Mouse (Mus musculus): Measurements from ENCODE around the gene Tedc2. TPM values are rescaled to one million over a fixed set of nuclear protein-coding genes. Genes with fewer than 3 reads are reported as not detected.
A peak's percentile ranks its signal among the peaks of the same experiment; 100 is the strongest.

Tedc2 gene
- polyA plus RNA-seq, 1 experiment from 2014 or later: 11.9 TPM

- Histone ChIP-seq H3K9me3 (ENCODE audit: control insufficient read depth, low read depth, low read length) (no peaks in the 10 kb centered on the region), H3K27me3 (ENCODE audit: control insufficient read depth, insufficient read depth, low read length) (no peaks in the 10 kb centered on the region), H3K4me3 (ENCODE audit: low read depth, low read length) (peak overlapping the region; percentile 75), H3K4me2 (replicated peaks; ENCODE audit: low read depth, low read length) (peak overlapping the region; percentile 47), H3K36me3 (ENCODE audit: control insufficient read depth, insufficient read depth, low read length) (peaks cover 17% of the 10 kb centered on the region), H3K4me1 (ENCODE audit: control insufficient read depth, insufficient read depth, low read length) (peaks cover 10% of the 10 kb centered on the region), H3K27ac (ENCODE audit: low read length) (peak overlapping the region; percentile 36; the same call in 1 of the 2 replicates), H3K9ac (replicated peaks; ENCODE audit: low read depth, low read length) (peak overlapping the region; percentile 83)
- ATAC-seq (ENCODE audit: insufficient number of reproducible peaks, insufficient read depth, low FRiP score, low read depth): no peak
- 0% methylated on average over 32 of the region's 32 CpGs for WGBS
These were observed 30.3 kb upstream of the Tedc2 start for GRCm38 (mm10) chr17:24250988-24251319.

DNA sequence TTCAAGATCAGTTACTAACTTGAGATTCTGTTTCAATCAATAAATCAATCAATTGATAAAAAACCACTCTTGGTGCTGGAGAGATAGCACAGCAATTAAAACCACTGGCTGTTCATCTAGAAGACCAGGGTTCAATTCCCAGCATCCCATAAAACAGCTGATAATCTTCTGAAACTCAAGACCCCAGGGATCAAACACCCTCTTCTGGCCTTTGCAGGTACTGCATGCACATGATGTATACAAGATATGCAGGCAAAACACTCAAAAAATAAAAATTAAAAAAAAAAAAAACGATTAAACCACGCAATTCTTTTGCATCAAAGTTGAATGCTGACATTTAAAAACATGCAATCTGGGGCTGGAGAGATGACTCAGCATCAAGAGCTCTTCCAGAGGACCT is 28.0 kb upstream of the Tedc2 start:
- H3K9me3 ChIP-seq (ENCODE audit: control insufficient read depth, low read depth, low read length): peaks cover 4% of the 10 kb centered on the region
- H3K27me3 ChIP-seq (ENCODE audit: control insufficient read depth, insufficient read depth, low read length): no peaks in the 10 kb centered on the region
- 97% methylated on average over 2 of the region's 2 CpGs for WGBS
- no peak overlapping the region for H3K9ac ChIP-seq (replicated peaks; ENCODE audit: low read depth, low read length)
- no peak overlapping the region for H3K4me2 ChIP-seq (replicated peaks; ENCODE audit: low read depth, low read length)
- H3K36me3 ChIP-seq (ENCODE audit: control insufficient read depth, insufficient read depth, low read length): peaks cover 34% of the 10 kb centered on the region
- H3K4me3 ChIP-seq (ENCODE audit: low read depth, low read length): no peak overlapping the region
- peaks cover 10% of the 10 kb centered on the region for H3K4me1 ChIP-seq (ENCODE audit: control insufficient read depth, insufficient read depth, low read length)
- H3K27ac ChIP-seq (ENCODE audit: low read length): no peak overlapping the region
- no peak for ATAC-seq (ENCODE audit: insufficient number of reproducible peaks, insufficient read depth, low FRiP score, low read depth)

GRCm38 (mm10) chr17:24244061-24244460 is 23.4 kb upstream of the Tedc2 start:
- Histone ChIP-seq H3K9ac (replicated peaks; ENCODE audit: low read depth, low read length) (no peak overlapping the region), H3K27ac (ENCODE audit: low read length) (no peak overlapping the region), H3K4me1 (ENCODE audit: control insufficient read depth, insufficient read depth, low read length) (no peaks in the 10 kb centered on the region), H3K4me3 (ENCODE audit: low read depth, low read length) (no peak overlapping the region), H3K9me3 (ENCODE audit: control insufficient read depth, low read depth, low read length) (peaks cover 5% of the 10 kb centered on the region), H3K27me3 (ENCODE audit: control insufficient read depth, insufficient read depth, low read length) (no peaks in the 10 kb centered on the region), H3K4me2 (replicated peaks; ENCODE audit: low read depth, low read length) (no peak overlapping the region), H3K36me3 (ENCODE audit: control insufficient read depth, insufficient read depth, low read length) (peaks cover 78% of the 10 kb centered on the region)
- no peak for ATAC-seq (ENCODE audit: insufficient number of reproducible peaks, insufficient read depth, low FRiP score, low read depth)
- WGBS: 98% methylated on average over 8 of the region's 8 CpGs

DNA sequence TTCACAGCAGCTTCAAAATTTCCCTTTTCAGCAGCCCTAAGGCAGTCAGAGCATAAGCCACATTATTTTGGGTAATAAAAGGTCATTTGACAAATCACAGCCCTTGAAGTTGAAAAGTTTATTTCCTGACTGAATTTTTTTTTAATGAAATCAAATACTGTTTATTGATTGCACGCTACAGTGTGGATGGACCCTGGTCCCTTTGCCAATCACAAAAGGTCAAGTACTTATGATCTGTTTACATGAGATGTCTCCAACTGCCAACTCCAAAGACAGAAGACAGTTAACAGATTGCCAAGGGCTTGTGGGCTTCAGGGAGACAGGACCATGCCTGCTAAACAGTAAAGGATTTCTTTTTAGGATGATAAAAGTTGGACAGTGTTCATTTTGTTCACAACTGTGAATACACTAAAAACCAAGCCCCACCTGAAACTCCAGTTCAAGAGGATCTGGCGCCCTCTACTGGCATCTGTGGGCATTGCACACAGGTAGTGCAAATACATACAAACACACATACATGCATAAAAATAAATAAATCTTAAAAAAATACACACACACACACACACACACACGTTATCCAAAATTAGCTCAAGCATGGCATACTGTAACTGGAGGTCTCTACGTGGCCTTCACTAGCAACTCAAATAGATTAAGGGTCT is 22.8 kb upstream of the Tedc2 start:
- H3K4me3 ChIP-seq (ENCODE audit: low read depth, low read length): no peak overlapping the region
- WGBS: 84% methylated on average over 4 of the region's 4 CpGs
- peaks cover 80% of the 10 kb centered on the region for H3K36me3 ChIP-seq (ENCODE audit: control insufficient read depth, insufficient read depth, low read length)
- H3K27me3 ChIP-seq (ENCODE audit: control insufficient read depth, insufficient read depth, low read length): no peaks in the 10 kb centered on the region
- no peak for ATAC-seq (ENCODE audit: insufficient number of reproducible peaks, insufficient read depth, low FRiP score, low read depth)
- H3K9ac ChIP-seq (replicated peaks; ENCODE audit: low read depth, low read length): no peak overlapping the region
- no peak overlapping the region for H3K4me2 ChIP-seq (replicated peaks; ENCODE audit: low read depth, low read length)
- peaks cover 5% of the 10 kb centered on the region for H3K9me3 ChIP-seq (ENCODE audit: control insufficient read depth, low read depth, low read length)
- H3K27ac ChIP-seq (ENCODE audit: low read length): no peak overlapping the region
- H3K4me1 ChIP-seq (ENCODE audit: control insufficient read depth, insufficient read depth, low read length): no peaks in the 10 kb centered on the region

- no peaks in the 10 kb centered on the region for H3K9me3 ChIP-seq (ENCODE audit: control insufficient read depth, low read depth, low read length)
- H3K4me2 ChIP-seq (replicated peaks; ENCODE audit: low read depth, low read length): no peak overlapping the region
- ATAC-seq (ENCODE audit: insufficient number of reproducible peaks, insufficient read depth, low FRiP score, low read depth): no peak
- no peak overlapping the region for H3K4me3 ChIP-seq (ENCODE audit: low read depth, low read length)
- H3K27me3 ChIP-seq (ENCODE audit: control insufficient read depth, insufficient read depth, low read length): no peaks in the 10 kb centered on the region
- 93% methylated on average over 7 of the region's 7 CpGs for WGBS
- H3K9ac ChIP-seq (replicated peaks; ENCODE audit: low read depth, low read length): no peak overlapping the region
- H3K36me3 ChIP-seq (ENCODE audit: control insufficient read depth, insufficient read depth, low read length): peaks cover 98% of the 10 kb centered on the region
- H3K27ac ChIP-seq (ENCODE audit: low read length): no peak overlapping the region
- no peaks in the 10 kb centered on the region for H3K4me1 ChIP-seq (ENCODE audit: control insufficient read depth, insufficient read depth, low read length)
These were observed 16.3 kb upstream of the Tedc2 start for GRCm38 (mm10) chr17:24236921-24237320.

- ATAC-seq (ENCODE audit: insufficient number of reproducible peaks, insufficient read depth, low FRiP score, low read depth): no peak
- peaks cover 98% of the 10 kb centered on the region for H3K36me3 ChIP-seq (ENCODE audit: control insufficient read depth, insufficient read depth, low read length)
These were observed 15.8 kb upstream of the Tedc2 start for GRCm38 (mm10) chr17:24236479-24236878.

GRCm38 (mm10) chr17:24227941-24228340 is 7.3 kb upstream of the Tedc2 start:
- no peaks in the 10 kb centered on the region for H3K4me1 ChIP-seq (ENCODE audit: control insufficient read depth, insufficient read depth, low read length)
- H3K27me3 ChIP-seq (ENCODE audit: control insufficient read depth, insufficient read depth, low read length): no peaks in the 10 kb centered on the region
- H3K36me3 ChIP-seq (ENCODE audit: control insufficient read depth, insufficient read depth, low read length): peaks cover 82% of the 10 kb centered on the region
- H3K9me3 ChIP-seq (ENCODE audit: control insufficient read depth, low read depth, low read length): no peaks in the 10 kb centered on the region
- no peak overlapping the region for H3K4me3 ChIP-seq (ENCODE audit: low read depth, low read length)
- H3K27ac ChIP-seq (ENCODE audit: low read length): no peak overlapping the region
- ATAC-seq (ENCODE audit: insufficient number of reproducible peaks, insufficient read depth, low FRiP score, low read depth): no peak
- no peak overlapping the region for H3K4me2 ChIP-seq (replicated peaks; ENCODE audit: low read depth, low read length)
- no peak overlapping the region for H3K9ac ChIP-seq (replicated peaks; ENCODE audit: low read depth, low read length)
- WGBS: 81% methylated on average over 7 of the region's 7 CpGs

More at GRCm38 (mm10) chr17:24236479-24236878, 15.8 kb upstream of the Tedc2 start:
- Histone ChIP-seq H3K27me3 (ENCODE audit: control insufficient read depth, insufficient read depth, low read length) (no peaks in the 10 kb centered on the region), H3K9me3 (ENCODE audit: control insufficient read depth, low read depth, low read length) (no peaks in the 10 kb centered on the region), H3K27ac (ENCODE audit: low read length) (no peak overlapping the region), H3K4me2 (replicated peaks; ENCODE audit: low read depth, low read length) (no peak overlapping the region), H3K9ac (replicated peaks; ENCODE audit: low read depth, low read length) (no peak overlapping the region), H3K4me3 (ENCODE audit: low read depth, low read length) (no peak overlapping the region), H3K4me1 (ENCODE audit: control insufficient read depth, insufficient read depth, low read length) (no peaks in the 10 kb centered on the region)
- WGBS: 98% methylated on average over 1 of the region's 1 CpGs

GRCm38 (mm10) chr17:24226721-24227120 is 6.1 kb upstream of the Tedc2 start:
- no peak overlapping the region for H3K9ac ChIP-seq (replicated peaks; ENCODE audit: low read depth, low read length)
- H3K27ac ChIP-seq (ENCODE audit: low read length): no peak overlapping the region
- no peaks in the 10 kb centered on the region for H3K9me3 ChIP-seq (ENCODE audit: control insufficient read depth, low read depth, low read length)
- no peak for ATAC-seq (ENCODE audit: insufficient number of reproducible peaks, insufficient read depth, low FRiP score, low read depth)
- WGBS: 92% methylated on average over 8 of the region's 8 CpGs
- no peaks in the 10 kb centered on the region for H3K27me3 ChIP-seq (ENCODE audit: control insufficient read depth, insufficient read depth, low read length)
- H3K4me1 ChIP-seq (ENCODE audit: control insufficient read depth, insufficient read depth, low read length): no peaks in the 10 kb centered on the region
- H3K36me3 ChIP-seq (ENCODE audit: control insufficient read depth, insufficient read depth, low read length): peaks cover 75% of the 10 kb centered on the region
- H3K4me2 ChIP-seq (replicated peaks; ENCODE audit: low read depth, low read length): no peak overlapping the region
- no peak overlapping the region for H3K4me3 ChIP-seq (ENCODE audit: low read depth, low read length)

GRCm38 (mm10) chr17:24225851-24226250 is 5.2 kb upstream of the Tedc2 start:
- no peak overlapping the region for H3K4me2 ChIP-seq (replicated peaks; ENCODE audit: low read depth, low read length)
- H3K9me3 ChIP-seq (ENCODE audit: control insufficient read depth, low read depth, low read length): no peaks in the 10 kb centered on the region
- H3K27me3 ChIP-seq (ENCODE audit: control insufficient read depth, insufficient read depth, low read length): no peaks in the 10 kb centered on the region
- no peak overlapping the region for H3K4me3 ChIP-seq (ENCODE audit: low read depth, low read length)
- no peaks in the 10 kb centered on the region for H3K4me1 ChIP-seq (ENCODE audit: control insufficient read depth, insufficient read depth, low read length)
- peaks cover 69% of the 10 kb centered on the region for H3K36me3 ChIP-seq (ENCODE audit: control insufficient read depth, insufficient read depth, low read length)
- peak; percentile 38; the same call in 1 of the 2 replicates for ATAC-seq (ENCODE audit: insufficient number of reproducible peaks, insufficient read depth, low FRiP score, low read depth)
- no peak overlapping the region for H3K27ac ChIP-seq (ENCODE audit: low read length)
- H3K9ac ChIP-seq (replicated peaks; ENCODE audit: low read depth, low read length): no peak overlapping the region
- WGBS: 92% methylated on average over 5 of the region's 5 CpGs
